Mouse (Mus musculus): ENCODE data around the gene Il9r. TPM values are rescaled to one million over a fixed set of nuclear protein-coding genes. Genes with fewer than 3 reads are reported as not detected.

Gene Il9r
- total and polyA plus RNA-seq, 3 experiments: 20.0 to 52.1 (median 47.5) TPM

GRCm38 (mm10) chr11:32193156-32193555 lies 6.9 kb downstream of the Il9r start:
- no peaks in the 10 kb centered on the region for H3K27me3 ChIP-seq (replicated peaks)
- no peak overlapping the region for H3K27ac ChIP-seq (ENCODE audit: insufficient read depth, low read depth)
- H3K4me1 ChIP-seq (ENCODE audit: control insufficient read depth in 1 of 2, insufficient read depth in 2 of 2): peaks cover 17 to 63% of the 10 kb centered on the region in 2 experiments
- no peak overlapping the region for H3K4me3 ChIP-seq (replicated peaks in 1 of 3; ENCODE audit: low read depth in 2 of 3, low read length in 2 of 3, poor library complexity in 1 of 3)
- H3K36me3 ChIP-seq (replicated peaks in 1 of 2; ENCODE audit: control insufficient read depth in 1 of 2, insufficient read depth in 1 of 2, low read length in 1 of 2): peaks cover 6 to 67% of the 10 kb centered on the region in 2 experiments
- in situ Hi-C loops (cut with MboI; ENCODE audit: low pct_ligation_motif_present, low pct_unique_long_range_greater_than_20kb, low sequenced_read_pairs) (no loop called here), dilution Hi-C loops (cut with MboI; ENCODE audit: extremely low pct_ligation_motif_present, extremely low pct_unique_long_range_greater_than_20kb, low sequenced_read_pairs) (no loop called here)
- no peak for DNase-seq (ENCODE audit: extremely low read depth)
- no peaks in the 10 kb centered on the region for H3K79me2 ChIP-seq (replicated peaks; ENCODE audit: control insufficient read depth, extremely low read depth, insufficient read depth, poor library complexity, severe bottlenecking)
- no peaks in the 10 kb centered on the region for H3K9me3 ChIP-seq (replicated peaks; ENCODE audit: low read length)
- TF ChIP-seq MYC (IDR thresholded peaks at IDR 0.05; ENCODE audit: low read depth, low read length) (no peak), CTCF (conservative IDR thresholded peaks at IDR 0.05 in 1 of 2, IDR thresholded peaks at IDR 0.05 in 1 of 2; ENCODE audit: low read depth in 2 of 2, low read length in 2 of 2) (no peak), UBTF (IDR thresholded peaks at IDR 0.05; ENCODE audit: low read depth, low read length) (no peak), MAX (IDR thresholded peaks at IDR 0.05; ENCODE audit: low read length) (no peak), MAFK (IDR thresholded peaks at IDR 0.05; ENCODE audit: insufficient replicate concordance, low read length) (no peak), RAD21 (IDR thresholded peaks at IDR 0.05; ENCODE audit: low read depth, low read length) (no peak), POLR2A (IDR thresholded peaks at IDR 0.05; ENCODE audit: low read depth, low read length) (no peak), EP300 (IDR thresholded peaks at IDR 0.05; ENCODE audit: low read length) (no peak), JUN (IDR thresholded peaks at IDR 0.05; ENCODE audit: insufficient read depth, low read depth, low read length) (no peak), SMC3 (IDR thresholded peaks at IDR 0.05; ENCODE audit: low read depth, low read length) (no peak), USF2 (conservative IDR thresholded peaks at IDR 0.05; ENCODE audit: low read depth, low read length) (no peak), ELF1 (IDR thresholded peaks at IDR 0.05; ENCODE audit: low read depth, low read length) (no peak), ZNF384 (IDR thresholded peaks at IDR 0.05; ENCODE audit: low read depth, low read length) (no peak), TBP (conservative IDR thresholded peaks at IDR 0.05; ENCODE audit: low read depth, low read length) (no peak), ZMIZ1 (IDR thresholded peaks at IDR 0.05; ENCODE audit: low read depth, low read length) (no peak), GABPA (IDR thresholded peaks at IDR 0.05; ENCODE audit: insufficient replicate concordance, low read depth, low read length) (no peak), RCOR1 (conservative IDR thresholded peaks at IDR 0.05; ENCODE audit: low read depth, low read length) (no peak), MXI1 (IDR thresholded peaks at IDR 0.05; ENCODE audit: low read depth, low read length) (no peak), ZKSCAN1 (IDR thresholded peaks at IDR 0.05; ENCODE audit: borderline replicate concordance, low read depth, low read length) (no peak)
- H3K4me2 ChIP-seq (ENCODE audit: insufficient read depth, low read depth, poor library complexity, severe bottlenecking): no peak overlapping the region
- H3K9ac ChIP-seq (ENCODE audit: insufficient read depth, low read depth): no peak overlapping the region

GRCm38 (mm10) chr11:32190603-32191110 lies 9.4 kb downstream of the Il9r start:
- no peaks in the 10 kb centered on the region for H3K27me3 ChIP-seq (replicated peaks)
- H3K27ac ChIP-seq (ENCODE audit: insufficient read depth, low read depth): no peak overlapping the region
- peaks cover 2% of the 10 kb centered on the region for H3K9me3 ChIP-seq (replicated peaks; ENCODE audit: low read length)
- H3K79me2 ChIP-seq (replicated peaks; ENCODE audit: control insufficient read depth, extremely low read depth, insufficient read depth, poor library complexity, severe bottlenecking): no peaks in the 10 kb centered on the region
- H3K4me3 ChIP-seq (replicated peaks in 1 of 3; ENCODE audit: low read depth in 2 of 3, low read length in 2 of 3, poor library complexity in 1 of 3): no peak overlapping the region
- DNase-seq (ENCODE audit: extremely low read depth): no peak
- peaks cover 9 to 45% of the 10 kb centered on the region in 2 experiments for H3K4me1 ChIP-seq (ENCODE audit: control insufficient read depth in 1 of 2, insufficient read depth in 2 of 2)
- TF ChIP-seq POLR2AphosphoS2 (IDR thresholded peaks at IDR 0.05; ENCODE audit: low read depth, low read length): no peak
- TF ChIP-seq ELF1 (IDR thresholded peaks at IDR 0.05; ENCODE audit: low read depth, low read length): no peak
- TF ChIP-seq IRF4 (IDR thresholded peaks at IDR 0.05; ENCODE audit: low read depth, low read length): no peak
- no peak for TF ChIP-seq EP300 (IDR thresholded peaks at IDR 0.05; ENCODE audit: low read length)
- TF ChIP-seq CTCF (conservative IDR thresholded peaks at IDR 0.05 in 1 of 2, IDR thresholded peaks at IDR 0.05 in 1 of 2; ENCODE audit: low read depth in 2 of 2, low read length in 2 of 2): no peak
- no peak for TF ChIP-seq GABPA (IDR thresholded peaks at IDR 0.05; ENCODE audit: insufficient replicate concordance, low read depth, low read length)
- no peak for TF ChIP-seq HCFC1 (IDR thresholded peaks at IDR 0.05; ENCODE audit: low read depth, low read length)
- no peak for TF ChIP-seq E2F4 (IDR thresholded peaks at IDR 0.05; ENCODE audit: insufficient replicate concordance, low read depth, low read length)
- TF ChIP-seq ZMIZ1 (IDR thresholded peaks at IDR 0.05; ENCODE audit: low read depth, low read length): no peak
- no peak for TF ChIP-seq JUND (conservative IDR thresholded peaks at IDR 0.05; ENCODE audit: low read depth, low read length)
- TF ChIP-seq MAX (IDR thresholded peaks at IDR 0.05; ENCODE audit: low read length): no peak
- no peak for TF ChIP-seq BHLHE40 (IDR thresholded peaks at IDR 0.05; ENCODE audit: low read depth, low read length)
- dilution Hi-C loops (cut with MboI; ENCODE audit: extremely low pct_ligation_motif_present, extremely low pct_unique_long_range_greater_than_20kb, low sequenced_read_pairs) (no loop called here), in situ Hi-C loops (cut with MboI; ENCODE audit: low pct_ligation_motif_present, low pct_unique_long_range_greater_than_20kb, low sequenced_read_pairs) (no loop called here)
- H3K36me3 ChIP-seq (replicated peaks in 1 of 2; ENCODE audit: control insufficient read depth in 1 of 2, insufficient read depth in 1 of 2, low read length in 1 of 2): peaks cover 6 to 67% of the 10 kb centered on the region in 2 experiments
- H3K9ac ChIP-seq (ENCODE audit: insufficient read depth, low read depth): no peak overlapping the region
- no peak overlapping the region for H3K4me2 ChIP-seq (ENCODE audit: insufficient read depth, low read depth, poor library complexity, severe bottlenecking)
